Mouse (Mus musculus): ENCODE data around the gene Foxp1.

GRCm38 (mm10) chr6:99350566-99350965 lies 172.0 kb downstream of the Foxp1 start:
- no peak for TF ChIP-seq ZC3H11A (IDR thresholded peaks at IDR 0.05; ENCODE audit: low read depth, low read length)
- TF ChIP-seq EP300 (IDR thresholded peaks at IDR 0.05; ENCODE audit: low read depth in 1 of 2, low read length in 2 of 2) = no peak

Data from MEL (cell line).